Mouse (Mus musculus) lung, postnatal 25 days (tissue): ENCODE measurements around the gene Gldc.
"Not testable (repeated sequence)": the region's sequence is repeated elsewhere in the genome, so short reads cannot be mapped to it uniquely, and the experiment has no call there.

Experiments used
- DNase-seq: peaks from one replicate; pipeline ENCODE4 v3.0.0; 2022; ENCODE audit warnings: low spot score

The Gldc gene

GRCm38 (mm10) chr19:30174919-30175571 is at the start of gene Gldc:
Gene Gldc, minus strand, starts transcription at chr19:30175429.
- DNase-seq: no peak

DNA sequence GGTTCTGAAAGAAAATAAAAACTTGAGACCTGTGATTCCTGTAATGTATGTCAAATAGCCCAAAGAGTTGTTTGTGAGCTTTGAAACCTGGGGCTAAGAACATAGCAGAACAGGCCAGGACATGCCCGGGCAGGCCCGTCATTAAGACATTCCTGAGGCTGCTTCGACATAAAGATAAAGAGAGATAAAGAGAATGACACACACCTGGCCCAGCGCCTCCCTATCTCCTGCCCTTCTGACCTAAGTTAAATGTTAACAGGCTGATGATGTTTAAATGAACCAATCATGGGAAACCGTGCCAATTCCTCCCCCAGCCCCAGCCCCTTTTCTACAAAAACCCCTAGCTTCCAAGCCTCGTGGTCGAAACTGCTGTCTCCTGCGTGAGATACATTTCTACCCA is 47.4 kb upstream of the Gldc start:
- not testable (repeated sequence) for DNase-seq

DNA sequence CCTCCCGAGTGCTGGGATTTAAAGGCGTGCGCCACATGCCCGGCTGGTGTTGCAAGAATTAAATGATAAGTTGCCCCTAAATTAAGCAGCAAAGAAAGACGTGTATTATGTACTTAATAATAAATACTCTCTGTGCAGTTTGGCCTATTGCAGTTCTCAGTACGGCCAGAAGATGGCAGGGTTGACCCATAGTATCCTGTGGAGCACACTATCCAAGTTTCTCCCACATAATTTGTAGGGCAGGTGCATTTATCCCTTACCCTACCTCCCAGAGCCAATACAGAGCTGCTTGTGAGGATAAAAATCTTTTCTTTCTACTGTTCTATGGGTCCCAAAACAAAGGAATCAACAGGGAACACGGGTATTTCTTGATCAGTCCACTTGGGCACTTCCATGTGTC is 42.1 kb upstream of the Gldc start:
- peak; percentile 31 for DNase-seq

DNA sequence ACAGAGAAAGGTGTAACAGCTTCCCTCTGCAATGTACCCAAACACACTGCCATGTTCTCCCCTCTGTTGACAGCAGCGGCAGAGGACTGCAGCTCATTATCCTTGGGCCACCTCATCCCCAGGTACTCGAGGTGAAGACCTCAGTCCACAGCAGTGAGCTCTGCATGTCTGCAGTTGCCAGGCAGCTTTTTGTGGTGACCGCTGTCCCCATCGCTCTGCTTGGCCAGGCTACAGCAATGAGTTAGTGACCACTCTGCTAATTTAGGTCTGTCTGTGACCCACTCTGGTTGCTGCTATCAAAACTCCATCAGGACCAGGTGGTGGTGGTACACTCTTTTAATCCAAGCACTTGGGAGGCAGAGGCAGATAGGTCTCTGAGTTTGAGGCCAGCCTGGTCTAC is 41.0 kb upstream of the Gldc start:
- no peak for DNase-seq

GRCm38 (mm10) chr19:30215736-30216135 is 40.5 kb upstream of the Gldc start:
- not testable (repeated sequence) for DNase-seq

DNA sequence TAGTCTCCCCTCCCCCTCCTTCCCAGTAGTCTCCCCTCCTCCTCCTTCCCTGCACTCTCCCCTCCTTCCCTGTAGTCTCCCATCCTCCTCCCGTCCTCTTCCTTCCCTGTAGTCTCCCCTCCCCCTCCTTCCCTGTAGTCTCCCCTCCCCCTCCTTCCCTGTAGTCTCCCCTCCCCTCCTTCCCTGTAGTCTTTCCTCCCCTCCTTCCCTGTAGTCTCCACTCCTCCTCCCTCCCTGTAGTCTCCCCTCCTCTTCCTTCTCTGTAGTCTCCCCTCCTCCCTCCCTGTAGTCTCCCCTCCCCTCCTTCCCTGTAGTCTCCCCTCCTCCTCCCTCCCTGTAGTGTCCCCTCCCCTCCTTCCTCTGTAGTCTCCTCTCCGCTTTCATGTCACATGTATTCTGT is 38.8 kb upstream of the Gldc start:
- DNase-seq: no peak

GRCm38 (mm10) chr19:30209006-30209405 is 33.8 kb upstream of the Gldc start:
- DNase-seq: not testable (repeated sequence)

DNA sequence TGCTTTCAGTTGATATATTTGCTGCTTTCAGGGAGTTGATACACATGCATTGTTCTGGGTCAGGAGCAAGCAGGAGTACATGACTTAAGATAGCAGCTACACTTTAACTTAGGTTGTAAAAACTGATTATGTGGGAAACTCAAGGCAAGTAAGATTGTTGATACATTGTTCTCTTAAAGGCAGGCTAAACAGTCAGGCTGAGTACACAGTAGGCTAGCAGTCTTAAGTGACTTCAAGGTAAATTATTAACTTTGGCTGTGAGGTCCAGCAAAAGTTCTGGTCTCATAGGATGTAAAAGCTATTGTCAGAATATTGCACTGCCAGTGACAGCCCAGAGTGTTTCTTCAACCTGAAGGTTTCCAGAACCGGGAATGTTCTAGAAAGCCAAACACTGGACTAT is 31.8 kb upstream of the Gldc start:
- no peak for DNase-seq

- no peak for DNase-seq
Observed at GRCm38 (mm10) chr19:30205874-30206273, 30.6 kb upstream of the Gldc start.

GRCm38 (mm10) chr19:30205159-30205816 is 30.1 kb upstream of the Gldc start:
- DNase-seq: peak; percentile 7

- DNase-seq: no peak
Observed at GRCm38 (mm10) chr19:30202177-30202576, 26.9 kb upstream of the Gldc start.

DNA sequence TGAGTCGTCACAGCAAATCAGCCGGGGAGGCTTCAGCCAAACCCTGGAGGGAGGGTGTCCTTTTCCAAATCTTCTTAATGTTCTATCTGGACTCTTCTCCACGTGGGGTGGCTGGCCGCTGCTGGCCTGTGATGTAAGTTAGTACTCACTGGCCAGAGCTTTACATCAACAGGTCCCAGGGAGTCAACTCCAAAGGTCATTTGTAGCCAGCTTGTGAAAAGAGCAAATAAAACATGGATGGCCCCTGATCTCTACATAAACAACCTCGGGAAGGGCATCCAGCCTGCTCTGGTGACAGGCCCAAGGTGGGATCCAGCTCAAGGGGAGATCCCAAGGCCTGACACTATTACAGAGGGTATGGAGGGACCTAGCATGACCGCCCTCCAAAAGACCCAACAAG is 19.8 kb upstream of the Gldc start:
- no peak for DNase-seq

DNA sequence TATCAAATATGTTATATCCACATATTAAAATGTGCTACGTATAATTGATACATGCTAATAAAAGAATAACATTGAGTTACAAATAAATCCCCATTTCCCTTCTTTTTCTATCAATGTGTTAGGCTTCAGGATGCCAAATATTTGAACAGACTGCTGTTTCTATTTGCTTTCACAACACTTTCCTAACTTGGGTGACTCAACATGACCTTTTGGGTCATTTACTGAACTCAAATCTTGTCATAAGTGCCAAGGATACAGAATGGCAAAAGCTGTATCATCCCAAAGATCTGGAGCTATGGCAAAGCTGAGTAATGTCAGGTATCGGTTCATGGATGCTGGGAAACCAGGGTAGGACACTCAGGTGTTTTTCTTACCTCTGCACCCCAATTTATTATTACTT is 12.0 kb upstream of the Gldc start:
- no peak for DNase-seq

DNA sequence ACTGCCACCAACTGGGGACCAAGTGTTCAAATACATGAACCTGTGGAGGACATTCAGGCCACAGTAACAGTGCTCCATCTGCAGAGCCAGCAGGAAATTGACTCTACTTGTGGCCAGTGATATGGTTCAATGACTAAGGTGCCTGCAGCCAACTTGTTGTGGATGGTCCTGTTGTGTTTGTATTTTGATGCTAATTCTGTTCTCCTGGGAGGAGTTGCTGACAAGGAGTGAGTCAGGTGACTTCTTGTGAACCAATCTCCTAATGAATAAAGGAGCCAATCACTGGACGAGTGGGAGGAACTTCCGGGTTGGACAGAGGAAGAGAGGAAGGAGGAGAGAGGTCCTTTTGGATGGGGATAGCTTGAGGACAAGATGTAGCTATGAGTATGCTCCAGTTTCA is 10.3 kb upstream of the Gldc start:
- DNase-seq: no peak

DNA sequence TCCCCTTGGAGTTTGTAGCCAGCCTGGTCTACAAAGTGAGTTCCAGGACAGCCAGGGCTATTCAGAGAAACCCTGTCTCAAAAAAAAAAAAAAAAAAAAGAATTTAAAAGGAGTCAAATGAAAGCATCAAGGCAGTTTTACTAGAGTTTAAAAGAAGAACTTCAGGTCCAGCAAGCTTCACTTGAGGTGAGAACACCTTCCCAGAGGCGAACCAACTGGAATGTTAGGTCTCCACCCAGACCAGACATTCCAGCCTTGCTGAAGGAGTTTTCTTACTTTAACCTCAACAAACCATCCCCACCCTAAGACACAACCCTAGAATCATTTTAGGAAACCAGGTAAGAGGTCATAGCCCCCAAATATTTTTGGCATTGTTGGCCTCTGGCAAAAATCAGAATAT is 4.8 kb upstream of the Gldc start:
- DNase-seq: no peak

DNA sequence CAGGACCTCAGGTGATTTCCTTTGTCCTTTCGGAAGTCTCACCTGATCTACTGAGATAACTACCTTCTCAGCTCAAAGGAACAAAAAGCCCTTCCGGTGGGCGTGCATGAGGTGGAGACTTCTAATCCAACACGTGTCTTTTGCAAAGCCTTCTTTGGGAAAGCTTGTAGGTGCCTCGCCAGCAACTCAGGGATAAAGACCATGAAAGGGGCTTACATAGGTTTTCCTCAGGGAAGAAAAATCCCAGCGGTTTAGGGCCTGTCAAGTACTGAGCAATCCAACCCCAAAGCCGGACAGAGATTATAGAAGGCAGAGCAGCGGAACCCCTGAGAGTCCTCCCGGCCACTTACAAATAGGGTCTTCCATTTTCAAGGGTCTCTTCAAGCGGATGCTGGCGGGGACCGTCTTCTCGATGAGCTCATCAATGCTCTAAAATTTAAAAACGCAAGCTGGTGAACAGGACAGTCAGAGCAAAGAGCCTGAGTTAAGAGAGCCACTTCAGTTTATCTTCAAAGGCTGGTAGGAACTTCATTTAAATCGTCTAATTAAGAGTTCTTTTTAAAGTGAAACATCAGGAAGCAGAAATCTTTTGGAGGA is 1.1 kb downstream of the Gldc start:
- no peak for DNase-seq

DNA sequence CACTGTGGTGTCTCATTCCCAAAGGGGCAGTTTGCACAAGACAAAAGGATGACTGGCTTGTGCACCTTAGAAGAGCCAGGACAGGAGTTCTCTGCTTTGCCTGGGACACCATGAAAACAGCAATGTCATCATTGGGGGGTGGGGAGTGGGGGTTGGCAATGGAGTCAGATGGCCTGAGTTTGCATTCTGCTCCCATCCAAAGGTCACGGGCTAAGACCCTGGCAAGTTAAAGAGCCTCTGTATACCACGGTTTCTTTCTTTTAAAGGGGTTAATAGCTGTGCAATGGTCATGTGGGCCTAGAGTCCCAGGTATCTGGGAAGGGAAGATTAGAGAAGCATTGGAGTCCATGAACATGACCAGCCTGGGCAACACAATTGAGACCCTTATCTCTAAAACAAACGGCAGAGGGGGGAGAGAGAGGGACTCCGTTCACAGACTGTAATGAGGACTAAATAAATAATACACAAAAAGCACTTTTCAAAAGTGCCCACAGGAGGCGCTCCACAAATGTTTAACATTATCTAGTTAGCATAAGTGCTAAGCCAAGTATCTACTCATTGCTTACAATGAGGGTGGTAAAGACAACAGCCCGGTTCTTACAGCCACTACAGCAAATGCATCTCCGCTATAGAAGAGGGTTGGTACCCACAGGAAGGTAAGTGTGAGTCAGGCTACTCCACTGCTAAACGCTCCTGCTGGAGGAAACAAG is 3.7 kb downstream of the Gldc start:
- no peak for DNase-seq

- DNase-seq: no peak
Observed at GRCm38 (mm10) chr19:30170319-30170718, 4.9 kb downstream of the Gldc start.

GRCm38 (mm10) chr19:30166801-30167505 is 8.3 kb downstream of the Gldc start:
- no peak for DNase-seq

DNA sequence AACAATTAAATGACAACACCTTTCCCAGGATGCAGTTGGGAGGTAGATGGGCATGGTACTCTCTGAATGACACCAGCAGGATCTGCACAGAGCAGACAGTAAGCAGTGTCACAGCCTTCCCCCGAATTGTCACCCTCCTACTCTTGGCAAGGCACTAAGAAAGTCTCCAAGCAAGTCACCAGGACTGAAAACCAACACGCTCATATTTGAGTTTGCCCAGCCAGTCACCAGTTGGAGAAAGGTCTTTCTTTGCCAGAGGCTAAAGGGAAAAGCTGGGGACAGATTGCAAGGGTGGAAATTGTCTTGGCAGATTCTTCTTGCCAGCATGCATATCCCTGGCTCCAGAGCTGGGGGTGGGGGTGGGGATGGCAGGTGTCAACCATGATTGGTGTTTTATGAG is 11.0 kb downstream of the Gldc start:
- no peak for DNase-seq

- DNase-seq: no peak
Observed at GRCm38 (mm10) chr19:30162808-30163207, 12.4 kb downstream of the Gldc start.

- no peak for DNase-seq
Observed at GRCm38 (mm10) chr19:30160021-30160420, 15.2 kb downstream of the Gldc start.
